Mouse (Mus musculus): Measurements from ENCODE around the gene Hexdc. TPM values are rescaled to one million over a fixed set of nuclear protein-coding genes. Genes with fewer than 3 reads are reported as not detected.
A peak's percentile ranks its signal among the peaks of the same experiment; 100 is the strongest.

The Hexdc gene
- polyA plus RNA-seq, 1 experiment, result 11.8 TPM

DNA sequence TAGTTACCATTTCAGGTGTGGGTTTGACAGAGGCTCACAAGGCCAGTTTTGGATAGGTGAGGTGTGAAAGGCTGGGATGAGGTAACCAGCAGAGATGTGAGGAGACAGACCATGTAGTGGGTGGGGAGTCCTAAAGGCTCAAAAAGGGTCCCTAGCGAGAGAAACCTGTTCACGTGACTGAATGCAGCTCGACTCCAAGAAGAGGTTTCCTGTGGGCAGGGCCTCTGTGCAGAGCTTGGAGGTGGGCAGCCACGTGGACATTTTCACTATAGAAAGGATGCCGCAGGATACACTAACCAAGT, 423 bp upstream of the Hexdc start:
- Histone ChIP-seq H3K4me1 (ENCODE audit: control insufficient read depth, insufficient read depth, low read length) (no peaks in the 10 kb centered on the region), H3K4me3 (replicated peaks; ENCODE audit: control insufficient read depth, low read depth, low read length) (peak overlapping the region; percentile 93), H3K27ac (ENCODE audit: control insufficient read depth, insufficient read depth, low read depth, low read length, poor library complexity) (no peak overlapping the region)
- TF ChIP-seq CTCF (IDR thresholded peaks at IDR 0.05; ENCODE audit: control insufficient read depth, insufficient read depth, low read length), result no peak
- no peak for TF ChIP-seq POLR2A (IDR thresholded peaks at IDR 0.05; ENCODE audit: borderline replicate concordance, control insufficient read depth, low read depth, low read length)
- 0% methylated on average over 5 of the region's 5 CpGs for WGBS

DNA sequence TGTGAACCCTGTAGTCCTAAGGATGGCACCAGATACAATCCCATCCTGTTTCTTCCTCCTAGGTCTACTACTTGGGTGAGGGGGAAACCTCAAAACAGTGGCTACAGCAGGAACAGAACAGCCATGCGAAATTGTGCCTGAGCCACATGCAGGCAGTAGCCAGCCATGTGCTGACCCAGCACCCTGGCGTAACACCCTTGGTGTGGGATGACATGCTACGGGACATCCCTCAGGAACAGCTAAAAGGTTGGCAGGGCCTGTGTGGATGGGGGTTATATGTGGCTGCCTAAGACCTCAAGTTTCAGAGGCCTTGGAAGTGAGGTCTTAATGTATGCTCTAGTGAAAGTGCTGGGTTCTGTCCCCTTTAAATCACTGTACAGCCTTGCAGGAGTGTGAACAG, 12.6 kb downstream of the Hexdc start:
- no peak overlapping the region for H3K4me3 ChIP-seq (replicated peaks; ENCODE audit: control insufficient read depth, low read depth, low read length)
- TF ChIP-seq POLR2A (IDR thresholded peaks at IDR 0.05; ENCODE audit: borderline replicate concordance, control insufficient read depth, low read depth, low read length) (no peak), CTCF (IDR thresholded peaks at IDR 0.05; ENCODE audit: control insufficient read depth, insufficient read depth, low read length) (no peak)
- no peaks in the 10 kb centered on the region; the same call in 1 of the 2 replicates for H3K4me1 ChIP-seq (ENCODE audit: control insufficient read depth, insufficient read depth, low read length)
- WGBS, result 86% methylated on average over 3 of the region's 3 CpGs
- no peak overlapping the region for H3K27ac ChIP-seq (ENCODE audit: control insufficient read depth, insufficient read depth, low read depth, low read length, poor library complexity)

DNA sequence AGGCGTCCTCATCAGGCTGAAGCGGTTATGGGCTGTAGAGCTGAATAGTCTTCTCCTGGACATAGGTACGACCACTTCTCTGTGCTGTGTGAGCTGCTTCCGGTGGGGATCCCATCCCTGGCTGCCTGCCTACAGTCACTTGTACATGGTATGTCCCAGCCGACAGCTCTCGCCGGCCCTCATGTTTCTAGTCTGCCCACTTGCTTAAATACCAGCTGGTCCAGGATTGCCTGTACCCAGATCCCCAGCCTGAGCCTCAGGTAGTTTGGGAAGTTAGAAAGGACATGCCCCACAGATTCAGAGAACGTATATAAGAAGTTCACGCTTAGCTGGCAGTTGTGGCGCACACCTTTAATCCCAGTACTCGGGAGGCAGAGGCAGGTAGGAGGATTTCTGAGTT, 15.5 kb downstream of the Hexdc start:
- Histone ChIP-seq H3K4me3 (replicated peaks; ENCODE audit: control insufficient read depth, low read depth, low read length) (no peak overlapping the region), H3K27ac (ENCODE audit: control insufficient read depth, insufficient read depth, low read depth, low read length, poor library complexity) (no peak overlapping the region), H3K4me1 (ENCODE audit: control insufficient read depth, insufficient read depth, low read length) (no peaks in the 10 kb centered on the region; the same call in 1 of the 2 replicates)
- TF ChIP-seq CTCF (IDR thresholded peaks at IDR 0.05; ENCODE audit: control insufficient read depth, insufficient read depth, low read length) (no peak), POLR2A (IDR thresholded peaks at IDR 0.05; ENCODE audit: borderline replicate concordance, control insufficient read depth, low read depth, low read length) (no peak)
- 92% methylated on average over 11 of the region's 11 CpGs for WGBS

DNA sequence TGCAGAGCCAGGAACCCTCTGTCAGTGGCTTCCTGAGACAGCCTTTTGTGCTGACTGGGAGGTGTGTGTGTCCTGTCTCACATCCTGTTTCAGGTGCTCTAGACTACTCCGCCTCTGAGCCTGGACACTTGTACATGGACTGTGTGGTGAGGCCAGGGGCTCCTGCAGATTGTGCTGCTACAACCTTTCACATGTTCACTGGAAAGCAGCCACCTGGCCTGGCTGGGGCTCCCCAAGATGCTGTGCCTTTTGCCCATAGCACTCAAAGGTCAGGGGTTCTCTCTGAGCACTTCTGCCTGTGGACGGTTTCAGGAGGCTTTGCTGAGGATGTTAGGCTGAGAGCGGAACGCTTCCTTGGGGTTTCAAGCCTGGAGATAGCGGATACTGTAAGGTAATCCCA, 16.5 kb downstream of the Hexdc start:
- no peak for TF ChIP-seq CTCF (IDR thresholded peaks at IDR 0.05; ENCODE audit: control insufficient read depth, insufficient read depth, low read length)
- TF ChIP-seq POLR2A (IDR thresholded peaks at IDR 0.05; ENCODE audit: borderline replicate concordance, control insufficient read depth, low read depth, low read length), result no peak
- Histone ChIP-seq H3K27ac (ENCODE audit: control insufficient read depth, insufficient read depth, low read depth, low read length, poor library complexity) (no peak overlapping the region), H3K4me1 (ENCODE audit: control insufficient read depth, insufficient read depth, low read length) (no peaks in the 10 kb centered on the region; the same call in 1 of the 2 replicates), H3K4me3 (replicated peaks; ENCODE audit: control insufficient read depth, low read depth, low read length) (no peak overlapping the region)
- 93% methylated on average over 5 of the region's 5 CpGs for WGBS

DNA sequence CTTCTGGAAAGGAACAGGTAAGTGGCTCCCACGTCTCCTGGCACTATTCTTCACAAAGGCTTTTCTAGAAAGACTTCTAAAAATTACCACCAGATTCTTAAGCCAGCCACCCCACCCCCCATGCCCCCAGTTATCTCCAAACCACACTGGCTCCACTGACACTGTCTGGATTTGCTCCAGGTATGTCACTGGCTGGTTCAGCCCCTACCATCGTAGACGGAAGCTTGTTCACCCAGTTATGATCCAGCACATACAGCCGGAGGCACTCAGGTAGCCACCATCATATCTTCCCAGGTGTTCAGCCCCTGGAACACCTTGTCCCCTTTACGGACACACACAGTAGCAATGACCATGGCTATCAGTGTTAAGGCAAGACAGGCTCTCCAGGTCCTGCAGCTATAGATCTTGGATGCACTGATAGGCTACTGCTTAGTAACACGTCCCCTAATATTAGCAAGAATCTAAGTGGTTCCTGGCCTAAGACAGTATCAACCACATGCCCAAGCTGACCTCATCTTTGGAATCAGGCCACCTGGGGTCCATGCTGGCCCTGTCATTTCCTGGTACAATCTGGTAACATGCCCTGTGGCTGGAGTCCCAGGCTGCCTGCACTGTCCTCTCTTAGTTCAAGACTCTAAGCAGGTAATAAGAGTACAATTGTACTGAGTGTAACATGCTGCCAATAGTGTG, 17.2 kb downstream of the Hexdc start:
- H3K4me1 ChIP-seq (ENCODE audit: control insufficient read depth, insufficient read depth, low read length), result no peaks in the 10 kb centered on the region; the same call in 1 of the 2 replicates
- WGBS, result 63% methylated on average over 6 of the region's 6 CpGs
- no peak overlapping the region for H3K4me3 ChIP-seq (replicated peaks; ENCODE audit: control insufficient read depth, low read depth, low read length)
- no peak overlapping the region for H3K27ac ChIP-seq (ENCODE audit: control insufficient read depth, insufficient read depth, low read depth, low read length, poor library complexity)
- TF ChIP-seq CTCF (IDR thresholded peaks at IDR 0.05; ENCODE audit: control insufficient read depth, insufficient read depth, low read length) (no peak), POLR2A (IDR thresholded peaks at IDR 0.05; ENCODE audit: borderline replicate concordance, control insufficient read depth, low read depth, low read length) (no peak)

DNA sequence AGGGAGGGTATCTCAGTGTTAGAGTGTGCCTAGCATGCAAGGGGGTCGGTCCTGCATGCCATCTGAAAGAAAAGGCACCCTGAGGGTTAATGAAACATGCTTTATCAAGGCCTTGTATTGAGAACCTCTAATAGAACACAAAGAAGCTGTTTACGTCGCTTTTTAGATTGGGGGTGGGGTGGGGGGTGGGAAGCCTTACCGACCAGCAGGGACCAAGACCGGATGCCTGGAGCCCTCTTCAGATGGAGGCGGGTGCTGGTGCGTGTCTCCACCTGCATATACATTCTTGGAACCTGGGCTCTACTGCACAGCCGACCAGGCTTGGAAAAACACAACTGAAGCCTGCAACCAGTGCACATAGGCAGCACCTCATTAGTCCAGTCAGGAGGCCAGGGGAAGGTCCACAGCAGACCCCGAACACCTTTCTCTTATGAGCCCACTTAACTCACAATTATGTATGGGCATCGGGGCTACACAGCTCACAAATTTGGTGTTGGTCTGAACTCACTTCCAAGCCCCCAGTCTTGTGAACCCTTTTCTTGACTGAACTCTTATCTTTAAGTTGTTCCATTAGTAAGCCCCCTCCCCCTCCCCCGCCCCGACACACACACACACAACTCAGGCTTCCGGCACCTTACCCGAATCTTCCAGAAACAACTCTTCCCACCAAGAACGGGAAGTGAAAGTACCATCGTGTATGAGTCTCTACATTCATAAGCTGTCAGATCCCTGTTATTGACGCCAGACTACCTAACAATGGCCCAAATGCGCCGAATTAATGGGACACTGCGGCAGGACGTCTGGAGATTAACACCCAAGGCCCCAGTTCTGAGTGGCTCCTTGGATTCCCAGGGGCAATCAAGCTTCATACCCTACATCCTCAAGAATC, 24.1 kb downstream of the Hexdc start:
- no peak for TF ChIP-seq POLR2A (IDR thresholded peaks at IDR 0.05; ENCODE audit: borderline replicate concordance, control insufficient read depth, low read depth, low read length)
- no peak for TF ChIP-seq CTCF (IDR thresholded peaks at IDR 0.05; ENCODE audit: control insufficient read depth, insufficient read depth, low read length)
- Histone ChIP-seq H3K4me1 (ENCODE audit: control insufficient read depth, insufficient read depth, low read length) (peaks cover 4% of the 10 kb centered on the region), H3K4me3 (replicated peaks; ENCODE audit: control insufficient read depth, low read depth, low read length) (peak overlapping the region; percentile 90), H3K27ac (ENCODE audit: control insufficient read depth, insufficient read depth, low read depth, low read length, poor library complexity) (peak overlapping the region; percentile 94)
- 3% methylated on average over 21 of the region's 21 CpGs for WGBS

DNA sequence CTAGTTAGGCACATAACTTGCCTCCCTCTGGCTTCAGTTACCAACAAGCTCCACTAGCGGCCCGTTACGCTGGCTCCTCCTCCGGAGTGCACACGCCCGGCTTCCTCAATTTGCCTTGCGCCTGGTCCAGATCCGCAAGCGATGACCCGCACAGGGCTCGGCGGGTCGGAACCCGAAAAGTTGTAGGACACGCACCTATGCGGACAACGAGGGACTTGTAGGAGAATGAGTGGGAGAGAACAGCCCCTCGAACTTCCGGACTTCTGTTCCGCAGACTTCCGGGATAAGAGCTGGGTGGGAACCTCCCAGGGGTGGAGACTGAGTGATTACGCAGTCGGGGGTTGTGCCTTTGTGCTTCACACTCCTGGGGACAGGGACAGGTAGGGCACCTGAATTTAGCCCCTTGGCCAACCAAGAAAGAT, 24.8 kb downstream of the Hexdc start, which contains the start of gene Cybc1:
Gene Cybc1, minus strand, starts transcription at position 305 of the 422 bp plus-strand sequence.
- peaks cover 4% of the 10 kb centered on the region for H3K4me1 ChIP-seq (ENCODE audit: control insufficient read depth, insufficient read depth, low read length)
- peak within 1 kb of the TSS; percentile 90 for H3K4me3 ChIP-seq (replicated peaks; ENCODE audit: control insufficient read depth, low read depth, low read length)
- peak within 1 kb of the TSS; percentile 94 for H3K27ac ChIP-seq (ENCODE audit: control insufficient read depth, insufficient read depth, low read depth, low read length, poor library complexity)
- 0% methylated on average over 23 of the region's 23 CpGs for WGBS
- peak; percentile 48; the same call in 1 of the 2 replicates for TF ChIP-seq POLR2A (IDR thresholded peaks at IDR 0.05; ENCODE audit: borderline replicate concordance, control insufficient read depth, low read depth, low read length)
- TF ChIP-seq CTCF (IDR thresholded peaks at IDR 0.05; ENCODE audit: control insufficient read depth, insufficient read depth, low read length), result peak; percentile 24; the same call in 1 of the 2 replicates

DNA sequence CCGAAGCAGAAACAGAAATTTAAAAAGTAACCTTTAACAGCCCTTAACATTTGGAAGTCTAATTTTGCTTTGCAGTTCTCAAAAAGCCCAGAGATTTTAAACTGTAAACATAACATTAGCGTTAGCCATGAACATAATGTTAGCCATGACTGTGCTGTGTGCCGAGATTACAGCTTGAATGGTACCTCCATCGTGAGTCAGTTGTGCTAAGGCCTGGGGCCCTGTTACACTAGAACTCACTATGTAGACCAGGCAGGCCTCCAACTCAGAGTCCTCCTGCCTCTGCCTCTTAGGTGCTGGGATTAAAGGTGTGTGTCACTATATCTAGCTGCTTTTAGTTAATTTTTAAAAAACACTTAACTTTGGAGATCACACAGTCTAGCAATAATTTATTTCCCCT, 27.0 kb downstream of the Hexdc start:
- Histone ChIP-seq H3K27ac (ENCODE audit: control insufficient read depth, insufficient read depth, low read depth, low read length, poor library complexity) (no peak overlapping the region), H3K4me3 (replicated peaks; ENCODE audit: control insufficient read depth, low read depth, low read length) (no peak overlapping the region), H3K4me1 (ENCODE audit: control insufficient read depth, insufficient read depth, low read length) (peaks cover 4% of the 10 kb centered on the region)
- WGBS, result 85% methylated on average over 4 of the region's 4 CpGs
- no peak for TF ChIP-seq CTCF (IDR thresholded peaks at IDR 0.05; ENCODE audit: control insufficient read depth, insufficient read depth, low read length)
- TF ChIP-seq POLR2A (IDR thresholded peaks at IDR 0.05; ENCODE audit: borderline replicate concordance, control insufficient read depth, low read depth, low read length), result no peak
